Mouse (Mus musculus) left cerebral cortex, adult 11 months (tissue): ENCODE data around the gene Ccdc148.

ENCODE experiments used
- DNase-seq: peaks from one replicate; pipeline ENCODE4 v3.0.0; 2022; ENCODE audit warnings: low spot score

Gene Ccdc148

GRCm38 (mm10) chr2:58783526-58783925 is 377.0 kb downstream of the Ccdc148 start:
- DNase-seq: no peak

DNA sequence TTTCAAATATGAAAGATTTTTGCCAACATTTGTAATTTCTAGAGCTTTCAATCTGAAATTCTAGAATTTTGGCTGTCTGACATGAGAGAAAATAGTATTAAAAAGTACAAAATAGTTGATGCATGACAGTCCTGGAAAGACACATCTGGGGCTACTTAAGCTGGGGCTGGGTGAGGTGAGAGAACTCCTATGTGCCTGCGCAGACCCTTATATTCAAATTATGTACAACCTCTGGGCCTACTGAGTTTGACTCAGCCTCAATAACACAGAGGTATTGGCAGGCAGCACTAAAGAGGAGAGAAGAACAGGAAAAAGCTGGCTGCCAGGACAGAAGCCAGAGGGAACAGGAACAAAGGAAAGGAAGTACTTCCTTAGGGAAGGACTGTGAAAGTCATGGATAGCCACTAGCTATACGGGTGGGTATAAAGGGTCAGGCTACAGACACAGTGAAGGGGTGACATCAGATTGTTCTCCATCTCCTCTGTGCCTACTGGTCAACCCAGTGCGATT is 381.4 kb downstream of the Ccdc148 start:
- no peak for DNase-seq

- no peak for DNase-seq
Observed at GRCm38 (mm10) chr2:58773833-58774232, 386.6 kb downstream of the Ccdc148 start.
